Mouse (Mus musculus): Measurements from ENCODE around the gene Sppl2b.
"Not testable (repeated sequence)": the region's sequence is repeated elsewhere in the genome, so short reads cannot be mapped to it uniquely, and the experiment has no call there.

DNA sequence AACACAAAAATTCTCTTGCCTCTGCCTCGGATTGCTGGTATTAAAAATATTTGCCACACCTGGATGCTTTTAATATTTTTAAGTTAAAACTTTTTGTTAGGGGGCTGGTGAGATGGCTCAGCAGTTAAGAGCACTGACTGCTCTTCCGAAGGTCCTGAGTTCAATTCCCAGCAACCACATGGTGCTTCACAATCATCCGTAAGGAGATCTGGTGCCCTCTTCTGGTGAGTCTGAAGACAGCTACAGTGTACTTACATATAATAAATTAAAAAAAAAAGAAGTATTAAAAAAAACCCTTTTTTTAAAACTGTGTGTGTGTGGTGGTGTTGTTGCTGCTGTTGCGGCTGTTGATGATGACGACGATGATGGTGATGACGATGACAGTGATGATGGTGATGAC lies 37.1 kb upstream of the Sppl2b start:
- TF ChIP-seq CTCF (IDR thresholded peaks at IDR 0.05; ENCODE audit: borderline replicate concordance, insufficient read depth, low read depth, low read length); POLR2A (IDR thresholded peaks at IDR 0.05; ENCODE audit: borderline replicate concordance, insufficient read depth, low read length): not testable (repeated sequence)

All from cerebellum, adult 2 months (tissue).